Mouse (Mus musculus) brain, embryonic 18.5 days (tissue): ENCODE results near the gene Ccdc171.
"Not testable (repeated sequence)": the region's sequence is repeated elsewhere in the genome, so short reads cannot be mapped to it uniquely, and the experiment has no call there.

Experiments used
- DNase-seq: peaks from one replicate; pipeline ENCODE4 v3.0.0-alpha.2; 2012; ENCODE audit warnings: low read depth, low spot score

Gene Ccdc171

DNA sequence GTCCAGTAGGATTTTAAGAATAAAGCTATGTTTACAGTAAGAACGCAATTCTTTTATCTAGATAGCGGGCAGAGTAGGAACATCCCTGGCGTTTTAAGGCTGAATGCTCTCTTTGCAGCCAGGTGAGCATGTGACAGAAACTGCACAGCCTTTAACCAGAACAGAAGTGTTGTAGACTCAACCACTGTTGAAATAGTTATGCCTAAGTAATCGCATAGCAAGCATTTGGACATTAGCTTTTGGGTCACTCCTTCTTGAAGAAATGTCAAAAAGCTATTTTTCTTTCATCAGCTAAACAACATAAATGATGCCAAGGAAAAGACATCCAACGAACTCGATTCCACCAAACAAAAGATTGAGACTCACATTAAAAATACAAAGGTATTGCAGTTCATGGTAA is 131.7 kb downstream of the Ccdc171 start:
- no peak for DNase-seq

DNA sequence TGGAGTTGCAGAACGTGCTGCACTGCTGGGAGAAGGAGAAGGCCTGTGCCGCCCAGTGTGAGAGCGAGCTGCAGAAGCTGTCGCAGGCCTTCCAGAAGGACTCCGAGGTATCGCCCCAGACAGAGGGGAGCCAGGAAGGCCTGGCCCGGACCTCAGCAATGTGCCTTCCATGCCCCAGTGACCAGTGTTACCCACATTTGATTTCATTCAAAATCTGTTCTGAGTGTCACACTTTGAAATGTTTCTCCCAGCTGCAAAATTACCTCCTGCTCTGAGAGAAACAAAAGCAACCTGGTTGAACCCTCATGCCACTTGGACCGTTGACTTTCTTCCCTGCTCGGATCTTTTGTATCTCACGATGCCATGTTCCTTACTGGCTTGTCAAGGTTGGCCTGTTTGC is 133.1 kb downstream of the Ccdc171 start:
- DNase-seq, result no peak

DNA sequence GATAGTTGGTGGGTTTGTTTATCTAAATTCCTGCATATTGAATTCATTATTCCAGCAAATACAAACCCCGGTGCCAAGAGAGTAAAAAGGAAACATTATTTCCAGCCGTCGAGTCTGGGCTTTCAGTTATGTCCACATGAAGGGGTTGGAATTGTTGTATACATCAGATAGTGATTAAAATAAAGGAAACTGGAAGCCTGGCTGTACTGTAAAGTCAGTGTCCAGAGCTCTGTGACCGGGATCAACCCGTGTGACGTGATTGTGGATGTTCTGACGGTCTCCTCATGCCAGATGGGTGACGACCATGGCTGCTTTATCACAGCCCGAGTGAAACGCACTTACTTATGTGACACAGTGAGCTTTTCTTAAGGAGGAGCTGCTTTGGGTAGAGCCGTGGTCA is 134.1 kb downstream of the Ccdc171 start:
- DNase-seq, result no peak

DNA sequence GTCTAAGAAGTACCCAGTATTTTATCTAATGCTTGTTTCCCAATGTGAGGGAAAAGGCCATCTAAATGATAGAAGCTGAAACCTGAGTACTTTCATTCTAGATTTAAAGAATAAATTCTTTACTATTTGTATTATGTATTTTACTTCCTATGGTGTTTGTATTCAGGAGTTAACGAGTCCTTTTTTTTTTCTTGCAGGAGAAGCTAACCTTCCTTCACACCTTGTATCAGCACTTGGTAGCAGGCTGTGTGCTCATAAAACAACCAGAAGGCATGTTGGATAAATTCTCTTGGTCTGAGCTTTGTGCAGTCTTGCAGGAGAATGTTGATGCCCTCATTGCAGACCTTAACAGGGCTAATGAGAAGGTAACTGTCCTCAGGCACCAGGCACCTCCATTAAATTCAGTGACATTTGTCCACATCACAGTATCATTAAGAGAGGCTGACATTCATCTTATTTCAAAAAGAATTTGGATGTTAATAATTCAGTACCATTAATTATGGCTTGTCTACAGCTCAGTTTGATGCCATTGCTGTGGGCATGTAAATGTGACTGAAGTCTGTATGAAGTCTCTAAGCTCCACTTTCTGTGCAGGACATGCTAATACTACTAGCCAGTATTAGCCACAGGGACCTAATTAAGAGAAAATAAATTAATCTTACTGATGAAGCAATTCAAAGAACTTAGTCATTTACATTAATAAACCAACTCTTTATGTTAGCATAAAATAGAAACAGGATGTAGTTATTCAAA is 136.3 kb downstream of the Ccdc171 start:
- DNase-seq, result no peak

DNA sequence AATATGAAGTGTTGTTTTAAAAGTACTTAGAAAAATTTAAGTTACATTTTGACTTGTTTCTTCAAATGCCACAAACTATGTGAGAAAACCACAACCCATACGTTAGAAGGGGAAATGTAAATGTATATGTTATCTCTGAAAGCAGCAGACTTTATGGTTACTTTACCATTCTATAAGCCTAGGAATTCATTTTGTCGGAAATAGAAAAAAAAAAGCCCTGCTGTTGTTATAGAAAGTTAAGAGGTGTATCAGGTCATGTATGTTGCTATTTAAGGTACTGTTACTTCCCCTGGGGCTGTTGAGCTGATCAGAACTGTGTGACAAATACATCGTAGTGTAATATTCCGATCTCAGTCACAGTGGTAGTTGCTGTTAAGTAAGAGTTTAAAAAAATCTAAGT is 137.0 kb downstream of the Ccdc171 start:
- DNase-seq, result no peak

DNA sequence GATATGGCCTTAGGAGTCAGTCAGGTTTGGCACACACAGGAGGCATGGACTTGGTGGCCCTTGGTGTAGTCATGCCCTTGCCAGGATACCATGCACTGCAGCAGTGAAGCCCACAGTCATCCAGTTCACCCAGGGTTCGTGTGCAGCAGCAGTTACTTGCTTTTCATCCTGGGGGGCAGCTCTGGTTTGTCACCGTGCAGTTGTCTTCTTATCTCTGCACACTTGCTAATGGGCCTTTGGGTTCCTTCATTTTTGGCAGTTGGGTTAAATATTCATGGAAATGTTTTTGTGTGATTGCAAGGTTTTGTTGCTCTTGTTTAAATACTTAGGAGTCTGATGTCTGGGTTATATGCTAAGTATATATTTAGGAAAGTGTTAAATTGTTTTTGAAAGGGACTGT is 144.2 kb downstream of the Ccdc171 start:
- DNase-seq, result no peak

DNA sequence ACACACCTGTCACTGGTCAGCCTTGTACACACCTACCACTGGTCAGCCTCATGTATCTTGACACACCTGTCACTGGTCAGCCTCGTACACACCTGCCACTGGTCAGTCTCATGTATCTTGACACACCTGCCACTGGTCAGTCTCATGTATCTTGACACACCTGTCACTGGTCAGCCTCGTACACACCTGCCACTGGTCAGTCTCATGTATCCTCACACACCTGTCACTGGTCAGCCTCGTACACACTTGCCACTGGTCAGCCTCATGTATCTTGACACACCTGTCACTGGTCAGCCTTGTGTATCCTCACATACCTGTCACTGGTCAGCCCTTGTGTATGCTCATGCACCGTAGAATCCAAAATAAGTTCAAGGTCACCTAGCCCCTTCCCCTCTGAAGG is 150.0 kb downstream of the Ccdc171 start:
- DNase-seq, result not testable (repeated sequence)

DNA sequence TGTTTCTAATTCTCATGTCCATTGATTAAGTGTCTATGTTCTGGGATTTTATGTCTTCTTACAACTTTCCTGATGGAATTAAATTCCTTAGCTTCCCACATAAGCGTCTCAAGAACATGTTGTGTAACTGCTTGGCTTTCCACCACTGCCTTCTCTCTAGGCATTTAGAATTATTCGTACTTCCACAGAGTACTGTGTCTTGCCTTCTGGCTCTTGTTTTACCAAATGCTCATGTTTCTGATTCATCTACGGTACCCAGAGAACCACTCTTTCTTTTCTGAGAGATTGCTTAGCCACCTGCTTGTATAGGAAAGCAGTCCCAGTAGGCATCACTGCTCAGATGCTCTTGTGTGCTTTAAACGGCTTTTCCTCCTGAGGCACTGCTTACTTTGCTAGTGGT is 151.1 kb downstream of the Ccdc171 start:
- no peak for DNase-seq

DNA sequence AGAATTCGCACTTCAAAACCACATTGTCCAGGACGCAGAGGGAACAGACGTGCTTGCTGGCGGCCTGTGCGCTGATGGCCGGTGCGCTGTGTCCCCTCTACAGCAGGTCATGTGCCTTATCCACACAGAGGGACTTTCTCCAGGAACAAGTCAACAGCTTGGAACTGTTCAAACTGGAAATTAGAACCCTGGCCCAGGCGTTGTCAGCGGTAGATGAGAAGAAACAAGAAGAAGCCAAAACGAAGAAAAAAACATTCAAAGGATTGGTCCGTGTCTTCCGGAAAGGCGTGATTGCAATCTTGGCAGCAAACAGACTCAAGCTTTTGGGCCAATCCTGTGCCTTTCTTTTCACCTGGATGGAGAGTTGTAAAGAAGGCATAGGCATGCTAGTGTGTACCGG is 155.7 kb downstream of the Ccdc171 start:
- DNase-seq, result no peak

DNA sequence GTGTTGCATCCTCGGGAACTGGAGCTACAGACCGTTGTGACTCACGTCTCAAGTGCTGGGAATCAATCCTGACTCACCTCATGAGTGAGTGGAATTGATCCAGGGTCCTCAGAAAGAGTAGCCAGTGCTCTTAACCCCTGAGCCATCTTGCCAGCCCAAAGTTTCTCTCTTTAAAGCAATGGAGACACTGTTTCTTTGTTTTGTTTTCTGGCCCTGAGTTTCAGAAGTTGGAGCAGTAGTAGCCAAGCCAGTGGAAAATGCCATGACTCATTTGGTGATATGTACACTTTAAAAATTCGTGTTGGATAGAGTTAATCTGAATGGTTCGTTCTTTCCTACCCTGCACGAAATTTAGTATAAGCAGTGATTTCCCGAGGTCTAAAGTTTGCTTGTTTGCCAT is 157.5 kb downstream of the Ccdc171 start:
- no peak for DNase-seq

DNA sequence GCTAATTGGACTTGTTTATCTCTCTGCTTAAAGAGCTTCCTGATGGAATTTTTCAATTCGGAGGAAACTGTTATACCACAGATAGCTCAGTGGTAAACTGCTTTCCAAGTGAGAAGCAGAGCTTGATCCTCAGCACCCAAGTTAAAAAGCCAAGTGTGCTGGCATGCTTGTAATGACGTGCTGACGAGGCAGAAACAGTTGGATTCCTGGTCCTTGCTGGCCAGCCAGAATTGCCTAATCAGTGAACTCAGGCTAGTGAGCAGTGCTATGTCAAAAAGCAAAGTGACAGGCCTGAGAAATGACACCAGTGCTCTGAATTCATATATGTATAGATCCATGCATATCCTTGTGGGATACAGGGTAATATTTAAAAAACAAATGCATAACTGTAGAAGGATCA is 174.8 kb downstream of the Ccdc171 start:
- no peak for DNase-seq

DNA sequence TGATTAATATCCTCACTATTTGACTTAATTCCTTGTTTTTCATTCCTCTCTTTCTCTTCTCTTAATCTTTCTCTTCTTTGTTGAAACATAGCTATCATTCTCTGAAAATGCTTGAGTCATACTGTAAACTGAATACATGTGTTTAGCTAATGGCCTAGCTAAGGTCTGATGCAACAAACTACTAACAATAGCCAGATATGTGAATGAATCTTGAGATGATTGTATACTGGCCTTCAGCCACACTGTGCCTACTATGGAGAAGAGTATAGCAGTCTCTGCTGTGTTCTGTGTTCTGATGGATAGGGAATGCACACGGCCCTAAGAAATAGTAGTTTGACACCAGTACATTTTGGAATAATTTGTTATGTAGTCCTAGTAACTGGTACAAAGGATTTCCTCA is 191.7 kb downstream of the Ccdc171 start:
- DNase-seq, result no peak

DNA sequence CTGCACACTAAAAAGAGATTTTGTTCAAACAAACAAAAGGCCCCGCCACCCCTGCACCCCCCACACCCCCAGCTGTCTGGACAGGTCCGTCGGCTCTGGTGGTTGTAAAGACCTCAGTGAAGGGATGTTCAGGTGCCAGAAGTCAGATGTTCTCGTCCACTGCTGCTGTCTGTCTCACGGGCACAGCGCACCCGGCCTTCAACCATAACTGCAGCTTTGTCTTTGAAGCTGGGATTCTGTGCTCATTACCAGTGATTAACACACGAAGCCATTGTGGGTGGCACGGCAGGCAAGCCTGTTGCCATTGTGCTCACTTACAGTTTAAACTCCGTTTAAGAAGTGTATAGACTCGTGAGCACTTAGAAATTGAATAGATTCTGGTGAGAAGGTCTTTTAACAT is 194.5 kb downstream of the Ccdc171 start:
- no peak for DNase-seq

DNA sequence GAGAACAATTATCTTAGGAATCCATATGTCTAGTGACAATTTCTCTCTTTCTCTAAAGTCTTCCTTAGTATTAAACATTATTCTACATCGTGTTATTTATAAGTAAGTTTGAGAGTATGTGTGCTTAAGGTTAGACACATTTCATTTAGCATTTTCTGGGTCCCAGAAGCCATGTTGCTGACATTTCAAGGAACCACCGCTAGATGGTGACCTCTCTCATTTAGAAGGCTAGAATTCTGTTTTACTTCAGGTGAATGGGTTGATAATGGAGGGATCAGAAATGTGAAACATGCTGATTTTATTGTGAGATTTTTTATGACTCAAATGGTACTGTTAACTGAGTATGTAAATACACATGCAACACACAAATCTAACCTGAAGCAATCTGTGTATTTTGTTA is 199.8 kb downstream of the Ccdc171 start:
- DNase-seq, result no peak

DNA sequence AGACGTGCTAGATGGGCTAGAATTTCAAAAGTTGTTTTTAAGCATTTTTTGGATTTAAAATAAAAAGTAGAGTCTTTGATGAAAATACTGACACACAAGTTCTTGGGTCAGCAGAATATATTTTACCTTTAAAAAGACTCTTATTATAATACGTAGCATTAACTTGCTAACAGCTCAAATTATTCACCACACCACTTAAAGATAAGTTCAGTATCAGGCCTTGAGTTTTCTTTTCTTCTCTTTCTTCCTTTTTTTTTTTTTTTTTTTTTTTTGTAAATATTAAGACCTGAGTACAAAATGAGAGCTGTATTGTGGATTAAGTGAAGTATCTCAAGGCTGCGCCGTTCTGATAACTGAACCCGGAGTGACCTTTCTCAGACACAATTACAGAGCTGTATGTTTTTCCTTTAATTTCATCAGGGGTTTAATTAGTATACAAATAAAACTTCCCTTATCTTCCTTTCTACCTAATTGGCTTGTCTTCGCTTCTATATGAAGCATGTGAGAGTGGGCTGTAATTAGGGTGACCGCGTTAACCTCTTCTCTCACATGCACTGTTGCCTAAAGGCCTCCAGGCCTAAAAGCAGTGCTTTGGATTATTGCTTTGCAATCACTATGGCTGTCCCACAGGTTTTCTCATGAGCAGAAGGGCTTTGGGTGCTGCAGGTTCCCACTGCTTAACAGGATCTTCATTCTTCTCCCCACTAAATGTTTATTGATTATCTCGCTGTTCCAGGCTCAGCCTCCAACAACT is 214.0 kb downstream of the Ccdc171 start:
- DNase-seq, result no peak

DNA sequence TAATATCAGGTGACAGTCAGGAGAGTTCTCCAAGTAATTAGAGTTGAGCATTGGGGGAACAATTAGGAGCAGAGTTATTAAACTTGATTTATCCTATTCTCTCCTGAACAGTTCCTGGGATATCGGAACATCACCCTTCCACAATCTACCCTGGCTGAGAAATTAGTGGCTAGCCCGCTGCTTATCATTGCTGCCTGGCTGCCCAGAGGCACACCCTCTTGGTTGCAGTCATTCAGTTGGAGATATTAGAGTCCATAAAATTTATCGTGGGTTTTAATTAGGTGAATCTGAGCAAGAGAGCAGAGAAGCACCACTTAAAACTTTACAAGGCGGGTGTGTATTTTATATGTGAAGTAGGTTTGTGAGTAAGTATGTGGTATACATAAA is 214.5 kb downstream of the Ccdc171 start:
- no peak for DNase-seq

DNA sequence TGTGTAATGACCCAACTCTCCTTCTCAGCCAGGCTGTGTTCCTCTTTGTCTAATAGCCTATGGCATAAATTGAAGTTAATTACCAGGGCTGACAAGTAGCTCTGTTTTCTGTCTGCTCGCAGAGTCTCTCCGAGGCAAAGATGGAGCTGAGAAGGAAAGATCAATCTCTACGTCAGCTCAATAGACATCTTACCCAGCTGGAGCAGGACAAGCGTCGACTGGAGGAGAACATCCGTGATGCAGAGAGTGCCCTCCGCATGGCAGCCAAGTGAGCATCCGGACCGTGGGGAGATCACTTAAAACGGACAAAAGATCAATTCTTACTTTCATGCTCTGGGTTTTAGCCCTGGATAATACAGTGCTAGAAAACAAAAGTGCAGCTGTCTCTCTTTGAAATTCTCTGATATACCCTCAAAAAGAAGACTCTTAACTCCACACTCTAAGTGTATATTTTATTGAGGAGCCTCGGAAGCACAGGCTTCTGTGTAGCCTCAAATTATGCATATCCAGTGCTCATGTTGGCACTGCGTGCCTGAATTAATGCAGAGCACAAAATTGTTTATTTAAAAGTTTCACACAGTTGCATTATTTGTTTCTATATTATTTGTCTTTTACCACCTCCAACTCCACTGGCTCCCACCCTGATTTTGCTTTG is 217.6 kb downstream of the Ccdc171 start:
- DNase-seq, result no peak

DNA sequence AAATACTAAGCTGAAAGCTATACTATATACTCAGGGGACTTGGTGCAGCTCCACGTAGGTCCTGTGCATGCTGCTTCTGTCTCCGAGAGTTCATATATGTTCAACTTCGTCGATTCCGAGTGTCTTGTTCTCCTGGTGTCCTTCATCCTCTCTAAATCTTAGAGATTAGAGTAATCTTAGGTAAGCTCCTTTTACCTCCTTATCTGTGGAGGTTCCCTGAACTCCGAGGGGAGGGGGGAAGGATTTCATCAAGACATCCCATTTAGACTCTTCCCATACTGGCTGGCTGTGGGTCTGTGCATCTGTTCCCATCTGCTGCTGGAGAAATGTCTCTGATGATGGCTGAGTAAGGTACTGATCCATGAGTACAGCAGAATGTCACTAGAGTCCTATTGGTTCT is 249.8 kb downstream of the Ccdc171 start:
- DNase-seq, result no peak

DNA sequence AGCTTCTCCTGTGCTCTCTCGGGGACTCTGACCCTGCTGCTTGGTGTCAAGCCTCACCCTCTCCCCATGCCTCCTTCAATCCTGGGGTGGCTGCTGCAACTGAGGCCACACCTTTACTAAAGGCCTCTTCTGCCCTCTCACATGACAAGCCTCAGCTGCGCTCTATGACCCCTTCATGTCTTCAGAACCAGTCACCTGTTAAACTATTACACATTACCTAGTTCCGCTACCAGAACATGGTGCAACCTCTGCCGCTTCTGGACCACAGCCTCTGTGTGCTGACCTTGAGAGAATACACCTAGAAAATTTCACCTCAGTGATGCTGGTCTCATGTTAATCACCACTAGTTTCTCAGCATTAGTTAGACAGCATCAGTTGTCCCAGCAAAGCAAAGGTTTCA is 254.7 kb downstream of the Ccdc171 start:
- DNase-seq, result no peak

DNA sequence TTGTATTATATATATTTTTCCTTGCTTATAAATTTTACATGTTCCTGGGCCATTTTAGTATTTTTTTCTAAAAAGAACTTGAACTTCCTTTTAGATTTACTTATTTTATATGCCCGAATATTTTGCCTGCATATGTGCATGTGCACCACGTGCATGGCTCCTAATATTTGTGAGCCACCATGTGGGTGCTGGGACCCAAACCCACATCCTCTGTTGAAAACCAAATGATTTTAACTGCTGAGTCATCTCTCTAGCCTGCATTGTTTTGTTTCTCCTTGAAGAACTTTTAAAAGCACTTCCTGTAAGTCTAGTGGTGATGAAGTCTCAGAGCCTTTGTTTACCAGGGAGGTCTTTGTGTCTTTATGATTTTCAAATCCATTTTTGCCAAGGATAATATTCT is 259.8 kb downstream of the Ccdc171 start:
- DNase-seq, result no peak

DNA sequence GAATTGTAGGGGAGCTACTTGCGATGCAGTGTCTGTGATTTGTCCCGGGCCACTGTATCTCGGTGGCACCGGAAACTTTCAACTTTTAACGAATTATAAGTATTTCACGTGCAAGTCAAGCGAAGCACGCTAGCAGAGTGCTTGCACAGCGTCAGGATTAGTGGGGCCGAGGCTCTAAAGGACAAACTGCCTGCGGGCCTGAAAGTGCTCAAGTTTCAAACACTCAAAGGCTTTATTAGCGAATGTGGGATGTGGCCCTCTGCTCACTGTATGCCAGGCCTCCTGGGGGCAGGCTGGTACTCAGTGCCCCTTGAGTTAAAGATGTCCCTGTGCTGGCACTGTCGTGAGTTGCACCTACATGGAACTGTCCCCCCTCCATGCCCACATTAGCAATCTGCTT is 266.5 kb downstream of the Ccdc171 start:
- DNase-seq, result no peak

DNA sequence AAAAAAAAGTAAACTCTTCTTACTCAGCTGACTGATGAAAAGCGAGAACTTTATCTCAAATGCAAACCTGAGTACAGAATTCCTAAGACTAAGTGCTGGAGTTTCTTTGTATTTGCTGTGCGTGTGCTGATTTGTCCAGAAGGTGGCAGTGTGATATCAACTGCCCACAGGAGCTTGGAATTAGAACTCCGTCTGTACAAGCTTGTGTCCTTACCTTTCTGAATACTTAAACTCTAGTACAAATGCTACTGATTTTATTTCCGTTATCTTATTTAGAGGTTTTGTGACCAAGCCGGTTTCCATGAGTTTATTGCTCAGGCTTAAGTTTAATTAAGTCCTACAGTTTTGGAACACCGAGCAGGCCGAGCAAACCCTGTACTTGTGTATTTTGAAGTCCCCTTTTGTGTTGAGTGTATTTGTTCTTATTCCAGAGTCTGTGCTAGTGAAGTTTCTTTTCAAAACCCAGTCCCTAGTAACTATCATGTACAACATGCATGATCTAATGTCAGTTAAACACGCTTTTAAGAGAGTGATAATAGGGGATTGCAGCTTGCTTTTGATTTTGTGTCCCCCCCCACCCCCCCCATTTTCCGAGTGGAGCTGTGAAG is 269.1 kb downstream of the Ccdc171 start:
- DNase-seq, result peak; percentile 77
